Mouse (Mus musculus) yolk sac, embryonic 10.5 days (tissue): Measurements from ENCODE around the gene Cdkn1a.
"Not testable (repeated sequence)": the region's sequence is repeated elsewhere in the genome, so short reads cannot be mapped to it uniquely, and the experiment has no call there.

ENCODE experiments used
- DNase-seq: peaks from one replicate; pipeline ENCODE4 v3.0.0-alpha.2; 2017; ENCODE audit warnings: low spot score

Gene Cdkn1a

GRCm38 (mm10) chr17:29059581-29059980 is 31.2 kb upstream of the Cdkn1a start:
- no peak for DNase-seq

- DNase-seq, result no peak
Measured at GRCm38 (mm10) chr17:29060946-29061345, 29.8 kb upstream of the Cdkn1a start.

- DNase-seq, result no peak
Measured at GRCm38 (mm10) chr17:29062119-29063035, 28.4 kb upstream of the Cdkn1a start.

DNA sequence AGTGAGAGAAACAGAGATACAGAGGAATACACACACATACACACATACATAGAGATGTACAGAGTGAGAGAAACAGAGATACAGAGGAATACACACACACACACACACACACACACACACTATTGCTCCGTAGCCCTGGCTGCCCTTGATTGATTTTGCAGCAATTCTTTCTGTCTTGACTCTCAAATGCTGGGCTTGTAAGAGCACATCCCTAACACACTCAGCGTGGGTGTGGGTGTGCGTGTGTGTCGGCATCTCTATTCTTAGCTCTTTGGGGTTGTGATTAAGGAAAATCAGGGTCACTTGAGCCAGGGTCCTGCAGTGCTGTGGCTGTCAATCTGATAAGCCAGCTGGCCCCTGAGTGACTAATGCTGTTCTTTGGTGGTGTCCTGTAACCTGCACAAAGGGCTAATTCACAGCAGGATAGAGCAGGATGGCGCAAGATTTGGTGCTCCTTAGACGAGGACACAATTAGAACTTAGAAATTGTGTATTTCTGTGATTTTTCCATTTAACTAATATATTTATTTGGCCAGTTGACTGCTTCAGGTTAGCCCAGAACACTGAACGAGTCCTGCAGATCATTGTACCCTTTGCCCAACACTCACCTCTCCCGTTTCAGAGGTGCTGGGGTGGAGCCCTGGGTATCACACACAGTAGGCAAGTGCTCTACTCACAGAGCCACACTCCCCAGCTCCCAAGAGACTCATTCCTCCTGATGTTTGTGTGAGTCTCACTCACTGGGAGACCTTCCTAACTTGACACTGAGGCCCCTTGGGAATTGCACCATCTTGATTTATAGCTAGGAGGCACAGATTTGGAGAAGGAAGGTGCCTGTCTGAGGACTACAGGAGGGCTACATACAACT is 27.4 kb upstream of the Cdkn1a start:
- DNase-seq, result no peak

DNA sequence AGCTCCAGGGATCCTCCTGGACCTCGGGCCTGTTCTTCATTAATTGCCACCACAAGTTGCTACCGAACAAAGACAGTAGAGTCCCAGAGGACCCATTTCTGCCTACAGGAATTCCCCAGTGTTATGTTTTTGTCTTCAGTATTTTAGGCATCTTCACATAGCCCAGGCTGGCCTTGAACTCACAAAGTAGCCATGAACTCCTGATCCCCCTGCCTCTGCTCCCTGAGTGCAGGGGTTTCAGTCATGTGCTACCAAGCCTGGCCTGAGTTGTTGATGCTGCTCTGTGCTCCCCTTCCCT is 26.8 kb upstream of the Cdkn1a start:
- DNase-seq, result no peak

DNA sequence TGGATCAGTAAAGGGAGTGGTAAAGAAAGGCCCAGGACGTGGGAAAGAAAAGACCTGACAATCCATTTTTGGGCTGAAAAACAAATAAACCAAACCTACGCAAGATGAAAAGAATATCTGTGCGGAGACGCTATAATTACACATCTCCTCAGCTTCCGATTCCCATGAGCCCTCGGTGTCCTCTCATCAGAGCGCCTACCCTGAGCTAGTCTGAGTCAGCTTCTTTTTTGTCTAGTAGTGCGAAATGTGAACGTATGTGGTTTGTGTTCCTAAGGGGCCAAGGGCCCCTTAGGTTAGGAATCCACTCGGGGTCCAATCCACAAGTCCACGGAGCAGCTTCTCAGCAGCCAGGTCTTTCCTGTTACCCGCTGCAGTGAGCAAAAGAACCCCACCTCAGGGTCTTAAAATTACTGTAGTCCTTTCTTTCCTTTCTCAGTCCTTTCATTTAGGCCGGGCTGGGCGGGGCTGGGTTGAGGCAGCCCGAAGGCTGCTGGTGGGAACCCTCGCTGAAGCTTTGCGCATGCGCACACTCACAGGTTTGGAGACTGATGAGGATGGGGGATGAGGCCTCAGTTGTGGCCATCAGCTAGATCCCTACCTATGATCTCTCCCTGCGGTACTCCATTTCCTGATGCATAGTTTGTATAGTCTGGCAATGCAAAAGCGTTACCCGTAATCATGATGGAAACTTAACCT is 25.4 kb upstream of the Cdkn1a start:
- DNase-seq, result no peak

- DNase-seq, result no peak
Measured at GRCm38 (mm10) chr17:29065971-29066370, 24.8 kb upstream of the Cdkn1a start.

- not testable (repeated sequence) for DNase-seq
Measured at GRCm38 (mm10) chr17:29067416-29067815, 23.4 kb upstream of the Cdkn1a start.

GRCm38 (mm10) chr17:29067847-29068246 is 22.9 kb upstream of the Cdkn1a start:
- DNase-seq, result no peak

DNA sequence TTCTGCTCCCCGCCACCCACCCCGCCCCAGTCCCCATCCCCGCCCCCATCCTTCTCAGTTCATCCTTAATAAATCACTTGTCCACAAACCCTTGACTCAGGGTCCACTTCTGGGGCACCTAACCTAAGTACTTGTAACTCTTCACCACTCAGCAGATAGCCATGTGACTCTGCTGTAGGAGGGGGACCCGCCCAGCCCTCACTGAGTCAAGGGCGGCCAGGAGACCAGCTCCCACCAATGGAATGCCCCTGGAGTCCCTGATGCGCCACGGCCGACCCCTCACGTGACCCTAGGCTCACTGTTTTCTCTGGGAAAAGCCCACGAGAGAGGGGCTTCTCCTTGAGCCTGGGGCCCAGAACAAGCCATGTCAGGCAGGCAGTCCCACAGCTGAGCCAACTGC is 21.7 kb upstream of the Cdkn1a start:
- no peak for DNase-seq

DNA sequence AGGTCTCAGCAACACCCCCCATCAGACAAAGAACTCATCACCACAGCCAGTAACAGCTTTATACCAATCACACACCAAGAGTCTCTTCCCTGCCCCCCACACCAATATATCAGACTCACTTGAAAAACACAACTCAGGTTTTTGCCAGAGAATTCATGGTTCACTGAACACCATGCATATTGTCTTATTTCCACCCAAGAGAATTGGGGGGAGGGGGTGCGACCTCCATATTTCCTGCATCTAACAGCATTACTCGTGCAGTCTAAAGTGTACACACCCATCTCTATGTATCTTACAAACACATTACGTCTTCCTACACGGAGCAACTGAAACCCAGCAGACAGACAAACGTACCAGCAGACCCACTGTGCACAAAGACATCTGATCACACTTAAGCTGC is 19.0 kb upstream of the Cdkn1a start:
- no peak for DNase-seq

- DNase-seq, result no peak
Measured at GRCm38 (mm10) chr17:29072701-29073307, 18.0 kb upstream of the Cdkn1a start.

GRCm38 (mm10) chr17:29073313-29073712 is 17.5 kb upstream of the Cdkn1a start:
- no peak for DNase-seq

GRCm38 (mm10) chr17:29074085-29074484 is 16.7 kb upstream of the Cdkn1a start:
- no peak for DNase-seq

DNA sequence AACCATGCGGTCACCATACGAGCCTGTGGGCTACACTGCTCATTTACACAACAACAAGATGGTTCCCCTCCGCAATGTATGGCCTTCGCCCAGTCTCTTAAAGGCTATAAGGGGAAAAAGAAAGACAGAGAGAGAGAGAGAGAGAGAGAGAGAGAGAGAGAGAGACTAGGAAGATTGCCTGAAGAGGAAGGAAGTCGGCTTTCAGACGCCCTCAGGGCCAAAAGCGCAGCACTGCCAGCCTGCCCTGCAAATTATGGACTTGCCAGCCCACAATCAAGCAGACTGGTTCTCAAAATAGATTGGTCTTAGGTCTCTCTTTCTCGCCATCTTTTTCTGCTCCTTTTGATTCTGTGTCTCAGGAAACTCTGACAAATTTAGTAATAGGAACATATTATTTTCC is 14.5 kb upstream of the Cdkn1a start:
- no peak for DNase-seq

DNA sequence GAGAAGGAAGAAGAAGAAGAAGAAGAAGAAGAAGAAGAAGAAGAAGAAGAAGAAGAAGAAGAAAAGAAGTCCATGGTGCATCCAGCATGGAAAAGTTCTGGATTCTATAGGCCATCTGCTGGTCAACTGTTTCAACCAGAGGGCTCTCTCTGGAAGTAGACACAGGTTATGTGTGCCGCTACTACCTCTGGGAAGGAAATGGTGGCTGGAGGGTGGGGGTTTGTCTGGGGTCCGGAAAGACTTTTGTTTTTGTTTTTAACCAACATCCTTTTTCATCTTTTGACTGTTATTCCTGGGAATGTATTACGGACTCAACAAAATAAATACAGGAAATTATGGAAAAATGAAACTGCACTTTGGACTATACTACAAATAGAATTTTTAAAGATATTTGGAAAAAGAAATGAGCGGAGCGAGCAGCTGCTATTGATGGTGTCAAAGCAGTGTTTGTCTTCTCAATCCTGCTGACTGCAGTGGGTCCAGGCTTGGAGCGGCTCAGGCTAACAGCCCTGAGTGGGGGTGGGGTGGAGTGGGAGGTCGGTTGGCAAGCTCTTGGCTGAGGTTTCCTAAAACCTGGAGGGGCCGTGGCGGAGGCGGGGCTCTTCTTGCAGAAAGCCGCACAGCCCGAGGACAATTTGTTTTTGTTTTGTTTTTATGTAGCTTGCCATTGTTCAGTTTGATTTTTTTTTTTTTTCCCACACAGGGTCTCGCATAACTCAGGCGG is 12.8 kb upstream of the Cdkn1a start:
- DNase-seq, result no peak

- DNase-seq, result no peak
Measured at GRCm38 (mm10) chr17:29078519-29079383, 12.0 kb upstream of the Cdkn1a start.

DNA sequence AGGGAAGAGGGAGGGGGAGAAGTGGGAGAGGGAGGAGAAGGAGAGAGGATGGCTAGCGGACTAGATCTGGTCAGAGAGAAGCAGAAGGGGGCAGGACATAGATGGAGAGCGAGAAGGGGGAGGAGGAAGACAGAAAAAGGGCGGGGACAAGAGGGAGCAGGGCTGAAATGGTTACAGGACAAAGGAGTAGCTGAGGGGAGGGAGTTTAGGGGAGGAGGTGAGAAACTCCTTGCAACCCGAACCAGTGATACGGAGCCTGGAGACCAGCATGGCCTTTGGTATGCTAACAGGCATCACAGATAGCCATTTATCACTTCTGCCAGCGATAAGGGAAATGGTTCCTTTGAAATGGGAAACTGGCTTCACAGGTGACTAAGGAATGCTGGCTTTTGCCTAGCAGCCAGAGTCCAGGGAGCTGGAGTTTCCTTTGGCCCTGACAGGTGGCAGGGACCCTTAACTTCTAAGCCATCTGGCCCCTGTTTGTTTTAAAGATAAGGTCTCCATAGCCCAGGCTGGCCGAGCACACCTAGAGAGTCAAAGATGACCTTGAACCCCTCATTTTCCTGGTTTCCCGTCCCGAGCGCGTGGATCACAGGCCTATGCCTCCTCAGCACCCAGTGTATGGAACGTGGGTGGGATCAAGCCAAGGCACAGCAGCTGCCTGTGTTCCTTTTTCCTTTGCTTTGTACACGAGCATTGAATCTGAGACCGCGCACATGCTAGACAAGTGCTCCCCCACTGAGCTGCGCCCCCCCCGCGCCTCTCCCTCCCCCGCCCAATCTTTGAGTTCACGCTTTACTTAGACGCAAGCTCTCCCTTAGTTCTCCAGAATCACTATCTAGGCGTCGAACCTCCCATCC is 9.8 kb upstream of the Cdkn1a start:
- DNase-seq, result peak; percentile 76

GRCm38 (mm10) chr17:29081618-29082381 is 9.0 kb upstream of the Cdkn1a start:
- no peak for DNase-seq
